Mouse (Mus musculus): Measurements from ENCODE around the gene Trp73.

DNA sequence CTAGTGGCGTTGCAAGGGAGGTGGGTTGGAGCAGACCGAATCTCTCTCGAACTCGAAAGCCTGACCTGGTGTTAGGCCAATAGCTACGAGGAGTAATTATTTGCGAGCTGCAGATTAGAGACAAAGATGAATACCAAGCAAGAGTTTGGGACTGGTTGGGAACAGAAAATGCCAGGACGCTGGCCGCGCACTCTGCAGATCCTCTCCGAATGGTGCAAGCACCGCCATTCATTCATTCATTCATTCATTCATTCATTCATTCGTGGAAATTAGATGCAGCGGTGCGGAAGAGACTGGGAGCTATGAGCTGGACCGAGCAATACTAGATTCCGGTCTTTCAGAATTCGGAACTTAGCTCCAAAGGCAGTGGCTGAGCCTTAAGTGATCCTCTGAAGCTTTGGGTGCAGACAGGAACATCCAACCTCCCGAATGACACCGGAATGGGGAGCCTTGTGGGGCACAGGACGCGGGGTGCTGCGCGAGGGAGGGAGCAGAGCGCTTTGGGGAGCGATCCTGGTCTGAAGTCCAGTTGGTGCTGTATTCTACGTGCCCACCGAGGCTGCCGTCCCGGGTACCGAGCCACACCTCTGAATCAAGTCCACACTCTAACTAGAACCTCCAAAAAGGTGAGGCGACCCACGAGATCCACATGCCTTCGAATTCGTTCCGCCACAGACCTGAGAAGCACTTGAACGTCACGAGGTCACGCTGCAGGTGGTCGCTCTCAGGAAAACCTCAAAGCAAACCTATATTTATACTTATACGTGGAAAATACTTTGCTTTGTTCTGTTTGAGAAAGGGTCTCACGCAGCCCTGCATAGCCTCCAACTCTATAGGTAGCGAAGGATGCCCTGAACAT, 1.2 kb upstream of the Trp73 start:
- no peak for TF ChIP-seq EP300 (IDR thresholded peaks at IDR 0.05; ENCODE audit: low read depth)
- TF ChIP-seq CTCF (IDR thresholded peaks at IDR 0.05; ENCODE audit: low read depth): no peak
